Mouse (Mus musculus): ENCODE data around the gene Fis1.

- TF ChIP-seq POLR2A (IDR thresholded peaks at IDR 0.05; ENCODE audit: insufficient read length, low read depth), result no peak
- no peak for TF ChIP-seq TCF12 (IDR thresholded peaks at IDR 0.05; ENCODE audit: insufficient read depth, poor library complexity, severe bottlenecking)
- no peak for TF ChIP-seq MYOD1 (IDR thresholded peaks at IDR 0.05; ENCODE audit: control insufficient read depth in 1 of 3, insufficient read length in 2 of 3, low read depth in 2 of 3)
- TF ChIP-seq USF1 (IDR thresholded peaks at IDR 0.05; ENCODE audit: low read depth), result no peak
- no peak for TF ChIP-seq MAX (IDR thresholded peaks at IDR 0.05; ENCODE audit: low read depth)
- no peak for TF ChIP-seq CEBPB (IDR thresholded peaks at IDR 0.05; ENCODE audit: insufficient read depth, poor library complexity, severe bottlenecking)
- TF ChIP-seq E2F4 (IDR thresholded peaks at IDR 0.05; ENCODE audit: insufficient read depth), result no peak
- no peak for TF ChIP-seq REST (IDR thresholded peaks at IDR 0.05; ENCODE audit: insufficient read depth, insufficient read length)
- TF ChIP-seq TCF3 (IDR thresholded peaks at IDR 0.05; ENCODE audit: insufficient read length, low read depth), result no peak
- no peak for TF ChIP-seq POLR2AphosphoS2 (IDR thresholded peaks at IDR 0.05; ENCODE audit: insufficient read length, low read depth)
These were observed 20.1 kb upstream of the Fis1 start for GRCm38 (mm10) chr5:136932956-136933355.
